Mouse (Mus musculus) G1E (cell line): ENCODE measurements around the gene Rft1.

Experiments used
- CTCF ChIP-seq: IDR thresholded peaks from 2 replicates; pipeline ENCODE4 v1.5.1; 2012; ENCODE audit warnings: low read depth, low read length, inconsistent platforms, mixed read lengths
- TAL1 ChIP-seq: conservative IDR thresholded peaks from 2 replicates; pipeline ENCODE4 v1.6.1; 2012; ENCODE audit warnings: low read depth, low read length, inconsistent platforms, mixed read lengths

DNA sequence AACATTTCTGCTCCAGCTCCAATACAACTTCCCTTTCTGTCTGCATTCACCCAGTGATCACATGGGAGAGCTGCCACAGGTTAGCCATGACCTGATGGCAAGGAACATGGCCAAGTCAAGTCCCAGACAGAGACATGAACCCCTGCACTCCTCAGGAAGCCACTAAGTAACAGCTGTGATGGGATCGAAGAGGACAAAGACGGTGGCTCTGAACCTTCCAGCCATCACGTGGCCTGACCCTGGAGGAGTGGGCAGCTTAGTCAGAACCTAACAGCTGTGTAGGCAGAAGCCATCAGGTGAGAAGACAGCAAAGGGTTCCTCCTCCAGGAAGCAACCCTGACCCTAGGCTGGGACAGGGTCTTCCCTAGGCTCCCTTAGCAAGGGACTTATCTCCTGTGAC lies 44.7 kb upstream of the Rft1 start:
- TF ChIP-seq CTCF (no peak), TAL1 (no peak)
